Mouse (Mus musculus) midbrain, postnatal 0 days (tissue): ENCODE measurements around the gene Igfbp6. TPM values are rescaled to one million over a fixed set of nuclear protein-coding genes. Genes with fewer than 3 reads are reported as not detected.

Experiments used
- ATAC-seq: fragments of 200-750 bp; cut with Nextera tagmentation; 2 replicates; pipeline ENCODE4 v1.8.0; 2017; ENCODE audit warnings: moderate number of reproducible peaks, mild to moderate bottlenecking, moderate TSS enrichment, moderate library complexity; ENCODE audit not compliant: low FRiP score
- DNase-seq: peaks from one replicate; pipeline ENCODE4 v3.0.0-alpha.2; 2015; ENCODE audit warnings: low spot score
- H3K27ac ChIP-seq: fragments of 300-500 bp; sonication (generic); 2 replicates; pipeline ENCODE4 v1.5.1; 2014; ENCODE audit warnings: low read depth, mild to moderate bottlenecking, low read length, mixed read lengths
- H3K27me3 ChIP-seq: fragments of 300-500 bp; sonication (generic); 2 replicates; pipeline ENCODE4 v1.6.1; 2014; ENCODE audit warnings: low read length, control low read depth, mixed read lengths; ENCODE audit not compliant: insufficient read depth
- H3K36me3 ChIP-seq: fragments of 300-500 bp; sonication (generic); 2 replicates; pipeline ENCODE4 v1.6.1; 2014; ENCODE audit warnings: low read length, control low read depth, mixed read lengths; ENCODE audit not compliant: insufficient read depth
- H3K4me1 ChIP-seq: fragments of 300-500 bp; sonication (generic); 2 replicates; pipeline ENCODE4 v1.6.1; 2014; ENCODE audit warnings: mild to moderate bottlenecking, control low read depth, antibody characterized with exemption, low read length, mixed read lengths; ENCODE audit not compliant: insufficient read depth
- H3K4me2 ChIP-seq: fragments of 300-500 bp; sonication (generic); 2 replicates; pipeline ENCODE4 v1.6.1; 2014; ENCODE audit warnings: low read depth, mild to moderate bottlenecking, low read length, mixed read lengths; ENCODE audit not compliant: poor library complexity, severe bottlenecking
- H3K4me3 ChIP-seq: fragments of 300-500 bp; sonication (generic); 2 replicates; pipeline ENCODE4 v1.5.1; 2014; ENCODE audit warnings: low read depth, mild to moderate bottlenecking, low read length, moderate library complexity
- H3K9ac ChIP-seq: fragments of 300-500 bp; sonication (generic); replicated peaks from 2 replicates; pipeline ENCODE4 v1.6.1; 2014; ENCODE audit warnings: mild to moderate bottlenecking, low read length, moderate library complexity, mixed read lengths; ENCODE audit not compliant: poor library complexity, severe bottlenecking
- H3K9me3 ChIP-seq: fragments of 300-500 bp; sonication (generic); 2 replicates; pipeline ENCODE4 v1.6.1; 2016; ENCODE audit warnings: low read length, control low read depth
- CTCF ChIP-seq: IDR thresholded peaks from 2 replicates; pipeline ENCODE4 v1.5.1; 2016; ENCODE audit warnings: antibody characterized with exemption, mild to moderate bottlenecking
- WGBS: fragments of 180-500 bp; shearing (Covaris S2); extraction: QIAGEN DNeasy Blood & Tissue Kit; methylation state at CpG from one replicate; pipeline ENCODE4 v1.1.7; 2014; 5-methylcytosine and 5-hydroxymethylcytosine counted together
- polyA plus RNA-seq: library from polyadenylated mRNA; unstranded; fragments of >200 nt; fragmentation: Nextera tagmentation; extraction: Ambion mirVana; gene quantifications from 2 replicates; pipeline ENCODE4 v1.2.1, GENCODE M21; 2015
- total RNA-seq: library from RNA; depleted of rRNA; stranded (reverse); fragments of >200 nt; gene quantifications from 2 replicates; pipeline ENCODE4 v1.2.3, GENCODE M21; 2014

Gene Igfbp6
- total and polyA plus RNA-seq, 2 experiments from 2014 or later, result 9.9 to 13.6 TPM

DNA sequence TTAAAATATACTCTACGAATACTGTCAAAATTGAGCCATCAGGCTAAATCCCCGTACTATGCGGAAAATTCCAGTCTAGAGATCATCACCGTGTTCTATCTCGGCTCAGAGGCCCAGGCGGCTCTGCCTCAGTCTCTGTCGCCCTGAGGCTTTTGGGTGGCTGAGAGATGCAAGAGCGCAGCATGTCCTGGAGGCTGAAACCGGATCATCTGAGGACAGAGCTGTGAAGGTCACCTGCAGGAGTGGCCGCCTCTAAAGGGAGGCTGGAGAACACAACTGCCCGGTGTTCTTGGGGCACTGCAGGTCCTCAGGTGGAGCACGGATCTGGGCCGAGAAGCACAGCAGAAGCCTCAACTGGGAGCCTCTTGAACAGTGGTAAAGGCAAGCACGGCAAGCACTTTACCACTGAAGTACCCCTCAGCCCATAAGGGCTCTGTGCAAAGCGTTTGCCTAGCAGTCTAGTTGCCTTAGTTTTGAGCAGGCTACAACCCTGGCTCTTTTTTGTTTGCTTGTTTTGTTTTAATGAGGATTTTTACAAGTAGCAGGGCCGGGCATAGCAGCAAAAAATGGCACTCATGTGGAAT, 31.7 kb downstream of the Igfbp6 start:
- Histone ChIP-seq H3K4me1 (no peaks in the 10 kb centered on the region), H3K36me3 (peaks cover 4% of the 10 kb centered on the region; the same call in 1 of the 2 replicates), H3K4me2 (no peak overlapping the region), H3K9ac (no peak overlapping the region), H3K9me3 (no peaks in the 10 kb centered on the region), H3K4me3 (no peak overlapping the region), H3K27me3 (no peaks in the 10 kb centered on the region), H3K27ac (no peak overlapping the region)
- WGBS, result 87% methylated on average over 16 of the region's 16 CpGs
- DNase-seq, result no peak
- no peak for TF ChIP-seq CTCF
- ATAC-seq, result no peak

DNA sequence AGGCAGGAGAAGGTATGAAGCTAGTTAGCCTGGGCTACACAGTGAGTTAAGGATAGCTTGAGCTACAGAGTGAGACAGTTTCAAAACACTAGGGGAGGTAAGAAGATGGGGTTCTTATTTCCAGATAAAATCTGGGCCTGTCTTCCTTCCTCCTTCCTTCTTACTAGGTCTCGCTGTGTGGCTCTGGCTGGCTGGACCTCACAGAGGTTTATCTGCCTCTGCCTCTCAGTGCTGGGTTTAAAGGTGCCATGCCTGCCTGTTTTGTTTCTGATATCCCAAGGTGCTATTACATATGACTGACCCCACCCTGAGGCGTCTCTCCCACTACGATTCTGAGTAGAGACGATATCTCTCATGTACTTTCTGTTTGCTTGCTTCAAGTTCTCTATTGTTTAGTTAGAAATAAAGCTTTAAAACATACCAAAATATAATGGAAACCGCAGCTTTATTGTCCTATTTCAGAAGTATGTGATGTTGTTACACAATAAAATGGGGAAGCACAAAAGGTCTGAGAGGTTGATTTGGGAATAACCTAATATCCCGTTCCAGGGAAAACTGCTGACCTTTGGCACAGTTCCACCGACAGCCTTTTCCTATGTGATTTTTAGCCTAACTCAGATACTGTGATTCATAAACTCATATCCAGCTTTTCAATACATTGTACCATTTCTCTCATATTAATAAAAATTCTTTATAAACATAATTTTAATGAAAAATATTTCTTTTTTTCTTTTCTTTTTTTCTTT, 32.6 kb downstream of the Igfbp6 start:
- Histone ChIP-seq H3K9me3 (no peaks in the 10 kb centered on the region), H3K27me3 (no peaks in the 10 kb centered on the region), H3K27ac (no peak overlapping the region), H3K4me2 (no peak overlapping the region), H3K9ac (no peak overlapping the region), H3K4me1 (no peaks in the 10 kb centered on the region), H3K36me3 (peaks cover 4% of the 10 kb centered on the region; the same call in 1 of the 2 replicates), H3K4me3 (no peak overlapping the region)
- ATAC-seq (no peak), DNase-seq (no peak)
- 88% methylated on average over 7 of the region's 7 CpGs for WGBS
- no peak for TF ChIP-seq CTCF

DNA sequence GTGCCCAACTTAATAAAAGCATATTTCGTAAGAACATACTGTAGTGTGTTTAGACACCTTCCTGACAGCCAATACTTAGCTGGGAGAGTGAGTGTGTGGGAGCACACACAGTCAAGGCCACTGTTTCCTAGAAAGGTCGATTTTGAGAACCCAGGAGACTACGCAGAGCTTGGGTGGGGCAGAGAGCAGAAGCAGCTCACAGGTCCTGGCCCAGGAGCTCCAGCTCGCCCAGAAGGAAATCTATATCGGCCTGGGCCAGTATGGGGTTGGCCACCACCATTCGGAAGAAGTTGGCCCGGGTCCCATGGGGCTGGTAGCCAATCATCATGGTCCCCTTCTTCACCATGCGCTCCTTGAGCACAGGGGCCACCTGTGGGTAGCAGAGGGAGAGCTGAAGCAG, 33.3 kb downstream of the Igfbp6 start:
- ATAC-seq, result no peak
- no peaks in the 10 kb centered on the region for H3K27me3 ChIP-seq
- no peaks in the 10 kb centered on the region for H3K4me1 ChIP-seq
- no peak for TF ChIP-seq CTCF
- no peak overlapping the region for H3K4me2 ChIP-seq
- no peak overlapping the region for H3K4me3 ChIP-seq
- no peaks in the 10 kb centered on the region for H3K9me3 ChIP-seq
- H3K9ac ChIP-seq, result no peak overlapping the region
- H3K27ac ChIP-seq, result no peak overlapping the region
- no peak for DNase-seq
- 88% methylated on average over 8 of the region's 8 CpGs for WGBS
- H3K36me3 ChIP-seq, result peaks cover 4% of the 10 kb centered on the region; the same call in 1 of the 2 replicates

DNA sequence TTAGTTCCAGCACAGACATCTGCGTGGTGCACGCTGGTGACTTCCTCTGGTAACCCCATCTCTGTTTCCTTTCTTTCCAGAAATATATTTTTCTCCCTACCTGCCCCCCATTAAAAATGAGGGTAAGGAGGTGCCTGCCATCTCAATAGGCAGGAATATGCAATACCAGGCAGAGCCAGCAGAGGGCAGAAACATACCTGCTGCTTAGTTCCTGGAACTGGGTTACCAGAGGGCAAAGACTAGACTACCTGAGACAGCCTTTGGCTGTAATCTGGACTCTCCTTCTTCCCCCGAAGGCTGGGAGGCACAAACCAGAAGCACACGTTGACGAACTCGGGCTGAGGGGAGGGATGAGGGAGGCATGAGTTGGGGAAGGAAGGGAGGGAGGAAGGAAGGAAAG, 34.1 kb downstream of the Igfbp6 start:
- Histone ChIP-seq H3K27me3 (no peaks in the 10 kb centered on the region), H3K9me3 (no peaks in the 10 kb centered on the region), H3K27ac (no peak overlapping the region), H3K4me3 (no peak overlapping the region), H3K4me1 (no peaks in the 10 kb centered on the region), H3K4me2 (no peak overlapping the region), H3K36me3 (peaks cover 4% of the 10 kb centered on the region; the same call in 1 of the 2 replicates), H3K9ac (no peak overlapping the region)
- TF ChIP-seq CTCF, result peak; percentile 94
- 27% methylated on average over 6 of the region's 6 CpGs for WGBS
- DNase-seq (peak; percentile 63), ATAC-seq (no peak)

DNA sequence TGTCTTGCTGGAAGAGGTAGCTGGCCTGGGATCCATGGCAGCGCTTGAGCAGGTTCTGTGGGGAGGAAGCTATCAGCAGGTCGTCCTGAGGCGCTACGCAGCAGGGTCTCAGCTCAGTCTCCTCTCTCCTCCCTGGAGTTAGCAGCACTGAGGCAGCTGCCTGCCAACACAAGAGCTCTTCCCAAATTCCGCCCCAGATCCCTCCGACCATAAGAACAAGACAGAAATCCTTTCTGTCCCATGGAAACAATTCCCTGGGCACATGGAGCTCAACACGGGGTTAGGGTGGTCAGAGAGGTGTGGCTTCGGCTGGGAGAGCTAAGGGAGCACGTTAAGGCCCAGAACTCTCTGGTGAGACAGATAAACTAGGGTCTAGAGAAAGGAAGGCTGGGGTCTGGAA, 34.9 kb downstream of the Igfbp6 start:
- no peak for TF ChIP-seq CTCF
- Histone ChIP-seq H3K4me2 (no peak overlapping the region), H3K4me3 (no peak overlapping the region), H3K9ac (no peak overlapping the region), H3K27ac (no peak overlapping the region), H3K4me1 (no peaks in the 10 kb centered on the region), H3K36me3 (peaks cover 4% of the 10 kb centered on the region), H3K27me3 (no peaks in the 10 kb centered on the region), H3K9me3 (no peaks in the 10 kb centered on the region)
- ATAC-seq (no peak), DNase-seq (no peak)
- 82% methylated on average over 9 of the region's 9 CpGs for WGBS

DNA sequence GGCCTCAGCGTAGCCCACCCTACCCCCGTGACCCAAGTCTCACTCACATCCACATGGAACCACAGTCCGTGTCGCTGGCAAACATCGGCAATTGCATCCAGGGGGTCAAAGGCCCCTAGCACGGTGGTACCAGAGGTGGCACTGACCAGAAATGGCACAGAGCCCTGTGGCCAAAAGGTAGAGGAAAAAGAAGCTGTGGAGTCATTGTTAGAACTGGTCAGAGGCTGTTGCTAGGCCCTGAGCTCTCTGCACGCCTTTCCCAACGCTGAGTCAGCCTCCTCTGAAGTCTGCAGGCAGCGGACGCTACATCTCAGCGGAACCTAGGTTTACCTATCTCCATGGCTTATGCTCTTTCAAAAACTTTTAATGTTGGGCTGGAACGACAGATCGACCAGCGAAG, 35.8 kb downstream of the Igfbp6 start:
- 92% methylated on average over 14 of the region's 14 CpGs for WGBS
- TF ChIP-seq CTCF, result no peak
- Histone ChIP-seq H3K4me2 (no peak overlapping the region), H3K27me3 (no peaks in the 10 kb centered on the region), H3K9ac (no peak overlapping the region), H3K4me1 (no peaks in the 10 kb centered on the region), H3K4me3 (no peak overlapping the region), H3K36me3 (peaks cover 4% of the 10 kb centered on the region), H3K9me3 (no peaks in the 10 kb centered on the region), H3K27ac (no peak overlapping the region)
- no peak for ATAC-seq
- DNase-seq, result no peak
